Mouse (Mus musculus) frontal cortex, postnatal 10 days (tissue): Measurements from ENCODE around the gene Kdm7a.

ENCODE experiments used
- DNase-seq, 2 experiments: peaks; one replicate each; pipeline ENCODE4 v3.0.0; 2022; ENCODE audit warnings: low spot score in 2 of 2, mixed read lengths in 1 of 2

Gene Kdm7a

DNA sequence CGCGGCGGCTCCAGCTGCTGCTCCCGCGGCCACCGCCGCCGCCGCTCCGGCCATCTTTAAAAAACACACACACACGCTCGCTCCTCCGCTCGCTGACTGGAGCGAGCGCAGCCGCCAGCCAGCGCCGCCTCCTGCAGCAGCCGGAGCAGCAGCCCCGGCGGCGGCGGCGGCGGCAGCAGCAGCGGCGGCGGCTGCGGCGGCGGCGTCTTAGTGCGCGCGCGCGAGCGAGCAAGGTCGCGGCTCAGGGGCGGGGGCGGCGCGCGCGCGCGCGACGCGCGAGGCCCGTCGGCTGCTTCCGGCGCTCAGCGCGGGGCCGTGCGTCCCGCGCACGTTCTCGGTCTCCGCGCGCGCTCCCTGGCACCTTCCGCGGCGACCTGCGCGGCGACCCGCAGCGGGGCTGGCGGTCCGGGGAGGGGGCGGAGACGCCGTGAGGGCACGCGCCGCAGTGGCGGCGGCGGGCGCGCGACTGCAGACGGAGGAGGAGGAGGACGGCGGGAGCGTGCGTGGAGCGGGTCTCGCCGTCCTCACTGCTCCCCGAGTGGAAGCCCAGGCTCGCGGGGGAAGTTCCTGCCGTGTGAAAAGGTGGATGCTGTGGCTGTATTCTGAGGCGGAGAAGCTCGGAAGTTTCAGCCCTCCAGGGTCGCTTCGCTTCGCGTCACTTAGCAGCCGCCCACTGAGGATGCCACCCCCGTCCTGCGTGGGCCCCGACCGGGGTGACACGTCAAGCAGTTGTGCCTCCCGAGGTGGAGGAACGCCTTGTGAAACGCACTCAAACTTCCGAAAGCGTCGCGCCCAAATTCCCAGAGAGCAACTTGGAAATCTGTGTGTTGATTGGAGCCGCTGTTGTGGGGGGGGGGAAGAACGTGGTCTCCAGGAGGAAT is at the start of gene Kdm7a:
Gene Kdm7a, minus strand, starts transcription at position 209 of the 881 bp plus-strand sequence.
- peak; percentile 78 to 86 for DNase-seq

DNA sequence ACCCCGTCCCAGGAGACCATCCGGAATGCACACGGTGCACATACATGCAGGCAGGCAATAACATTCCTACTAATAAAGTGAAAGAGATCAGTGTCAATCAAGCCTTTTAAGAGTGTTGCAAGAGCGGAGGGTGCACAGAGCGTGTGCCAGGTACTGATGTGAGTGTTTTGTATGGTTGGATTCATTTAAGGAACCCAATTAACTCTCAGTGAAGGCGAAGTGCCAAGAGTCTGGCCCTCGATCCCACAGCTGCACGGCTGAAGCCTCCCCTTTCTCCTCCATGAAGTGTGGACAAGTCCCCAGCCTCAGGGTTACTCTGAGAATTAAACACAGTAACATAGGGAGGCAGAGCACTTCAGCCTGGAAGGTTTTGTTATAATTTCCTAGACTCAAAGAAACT is 48.7 kb upstream of the Kdm7a start:
- no peak for DNase-seq

DNA sequence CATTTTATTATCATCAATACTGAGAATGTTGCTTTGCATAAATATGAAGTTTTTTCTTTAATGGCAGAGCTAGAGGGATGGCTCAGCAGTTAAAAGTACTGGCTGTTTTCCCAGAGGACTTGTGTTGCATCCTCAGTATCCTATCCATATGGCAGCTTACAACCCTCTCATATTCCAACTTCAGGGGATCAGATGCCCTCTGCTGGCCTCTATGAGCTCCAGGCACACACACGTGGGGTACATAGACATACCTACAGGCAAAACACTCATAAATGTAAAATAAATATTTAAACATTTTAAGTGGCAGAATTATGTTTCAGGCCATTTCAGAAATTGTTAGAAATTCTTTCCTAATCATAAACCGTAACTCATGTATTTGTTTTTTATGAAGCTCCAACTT is 43.5 kb upstream of the Kdm7a start:
- no peak for DNase-seq

DNA sequence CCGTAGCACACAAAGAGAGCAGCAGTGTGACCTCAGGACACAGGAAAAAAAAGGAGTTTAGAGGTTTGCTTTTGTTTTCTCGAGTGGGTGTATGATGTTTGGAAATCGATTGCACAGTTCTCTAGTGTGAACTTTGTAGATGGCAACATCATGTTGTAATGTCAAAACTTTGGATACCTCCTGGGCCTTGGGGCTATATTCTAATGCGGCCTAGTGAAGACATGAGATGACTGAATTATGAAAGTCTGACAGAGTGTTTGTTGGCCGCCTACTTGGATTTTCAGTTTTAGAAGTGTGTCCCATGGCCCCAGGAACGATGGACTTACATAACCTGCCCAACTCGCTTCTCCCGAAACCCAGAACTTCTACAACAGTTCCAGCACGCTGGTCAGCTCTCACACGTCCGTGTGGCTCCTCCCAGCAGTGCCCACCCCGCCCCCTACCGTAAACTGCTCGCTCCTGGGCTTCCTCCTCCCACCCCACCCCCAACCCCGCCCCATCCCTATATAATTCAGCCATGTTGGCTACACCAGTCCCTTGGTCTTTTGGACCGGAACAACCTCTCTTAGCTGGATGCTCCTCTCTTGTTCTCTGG is 42.7 kb upstream of the Kdm7a start:
- DNase-seq: no peak

DNA sequence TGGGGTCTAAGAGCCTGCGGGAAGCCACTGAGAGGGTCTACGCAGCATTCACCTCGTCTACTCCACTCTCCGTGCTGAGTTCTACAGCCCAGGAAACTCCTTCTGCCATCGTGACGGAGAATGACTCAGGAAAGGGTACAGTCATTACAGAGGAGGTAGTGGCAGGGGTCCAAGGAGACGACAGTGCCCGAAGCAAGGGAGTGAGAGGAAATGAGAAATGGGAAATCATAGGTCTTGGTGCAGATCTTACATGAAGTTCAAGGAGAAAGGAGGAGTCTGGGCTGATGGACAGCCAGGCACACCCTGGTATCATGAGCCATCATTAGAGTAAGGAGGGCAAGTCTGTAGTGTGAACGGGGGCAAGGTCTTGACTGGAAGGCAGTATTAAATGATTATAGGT is 37.5 kb upstream of the Kdm7a start:
- no peak for DNase-seq

DNA sequence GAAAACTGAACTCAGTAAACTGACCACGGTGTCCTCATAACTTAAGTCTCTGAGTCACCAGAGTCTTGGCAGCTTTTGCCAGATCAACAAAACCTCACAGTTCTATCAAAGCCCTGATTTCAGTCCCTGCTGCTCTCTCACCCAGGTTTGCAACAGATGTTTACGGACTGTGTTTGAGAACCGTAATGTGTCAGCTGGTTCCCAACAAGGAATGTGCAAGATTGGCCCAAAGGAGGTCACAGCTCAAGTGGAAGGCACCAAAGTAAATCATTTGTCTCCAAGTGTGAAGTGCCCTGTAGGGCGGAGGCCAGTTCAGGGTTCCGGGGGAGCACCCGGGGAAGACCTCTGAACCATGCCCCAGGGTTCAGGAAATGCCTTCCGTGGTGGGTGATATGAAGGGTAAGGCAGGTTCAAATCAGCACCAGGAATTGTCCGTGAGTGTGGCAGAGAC is 36.9 kb upstream of the Kdm7a start:
- no peak for DNase-seq

DNA sequence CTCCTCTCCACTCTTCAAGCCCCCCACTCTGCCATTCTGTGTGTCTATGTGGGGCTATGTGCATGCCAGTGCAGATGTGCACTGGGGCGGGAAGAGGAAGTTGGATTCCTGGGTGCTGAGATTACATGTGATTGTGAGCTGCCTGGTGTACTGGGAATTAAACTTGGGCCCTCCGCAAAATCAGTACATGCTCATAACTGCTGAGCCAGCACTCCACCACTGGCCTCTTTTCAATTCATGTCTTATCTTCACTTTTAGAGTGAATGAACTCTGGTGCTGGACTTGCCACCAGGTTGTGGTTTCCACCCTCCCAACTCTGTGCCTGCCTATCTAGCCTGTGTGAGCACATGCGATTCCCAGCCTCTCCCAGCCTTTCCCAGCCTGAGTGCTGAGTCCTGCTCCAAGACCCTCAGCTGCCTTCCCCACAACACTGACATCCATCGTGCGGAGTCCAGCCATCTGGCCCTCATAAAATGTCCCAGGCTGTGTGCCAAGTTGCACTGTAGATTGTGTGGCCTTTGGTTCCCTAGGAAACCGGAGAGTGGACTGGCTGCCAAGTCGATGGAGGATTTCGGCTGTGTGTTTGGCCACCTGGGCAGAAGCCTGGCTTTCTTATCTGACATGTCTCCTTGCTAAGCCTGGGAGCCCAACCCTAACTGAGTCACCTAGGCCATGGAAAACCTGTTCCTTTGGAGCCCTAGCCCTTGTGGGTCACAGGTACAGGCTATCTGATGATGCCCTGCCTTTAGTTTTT is 36.3 kb upstream of the Kdm7a start:
- peak; percentile 54 to 60 for DNase-seq

DNA sequence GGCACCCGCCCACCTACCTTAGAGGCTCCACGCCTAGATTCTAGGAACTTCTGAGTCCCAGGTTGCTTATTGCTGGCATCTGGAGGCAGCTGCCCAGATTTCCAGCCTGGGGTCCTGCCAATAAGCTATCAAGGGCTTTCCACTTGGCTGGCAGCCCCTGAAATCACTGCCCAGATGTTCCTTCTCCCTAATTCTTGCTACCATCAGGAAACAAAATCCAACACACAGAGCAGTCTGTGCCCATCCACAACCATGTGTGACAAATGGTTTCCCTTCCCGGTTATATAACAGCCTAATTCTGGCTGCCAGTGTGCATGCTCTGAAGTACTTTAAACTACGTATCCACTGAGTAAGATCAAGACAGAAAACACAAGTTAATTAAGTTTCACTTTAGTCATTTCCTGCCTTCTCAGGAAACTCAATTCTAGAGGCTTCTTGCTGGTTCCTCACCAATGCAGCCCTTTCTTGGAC is 34.9 kb upstream of the Kdm7a start:
- no peak for DNase-seq

DNA sequence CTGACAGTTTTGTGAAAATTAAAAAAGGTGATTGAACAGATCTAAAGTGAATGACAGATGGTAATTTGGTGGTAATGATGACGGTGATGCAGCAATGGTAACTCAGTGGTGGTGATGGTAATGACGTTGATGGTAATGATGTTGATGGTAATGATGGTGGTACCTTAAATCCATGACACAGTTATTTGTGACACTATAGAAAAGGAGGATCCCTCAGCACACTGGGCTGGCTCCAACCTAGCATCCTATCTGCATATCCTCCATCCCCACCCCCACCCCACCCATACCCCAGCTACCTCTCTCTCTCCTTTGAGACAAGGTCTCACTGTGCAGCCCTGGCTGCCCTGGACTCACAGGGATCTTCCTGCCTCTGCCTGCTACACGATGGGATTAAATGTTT is 34.4 kb upstream of the Kdm7a start:
- no peak for DNase-seq

DNA sequence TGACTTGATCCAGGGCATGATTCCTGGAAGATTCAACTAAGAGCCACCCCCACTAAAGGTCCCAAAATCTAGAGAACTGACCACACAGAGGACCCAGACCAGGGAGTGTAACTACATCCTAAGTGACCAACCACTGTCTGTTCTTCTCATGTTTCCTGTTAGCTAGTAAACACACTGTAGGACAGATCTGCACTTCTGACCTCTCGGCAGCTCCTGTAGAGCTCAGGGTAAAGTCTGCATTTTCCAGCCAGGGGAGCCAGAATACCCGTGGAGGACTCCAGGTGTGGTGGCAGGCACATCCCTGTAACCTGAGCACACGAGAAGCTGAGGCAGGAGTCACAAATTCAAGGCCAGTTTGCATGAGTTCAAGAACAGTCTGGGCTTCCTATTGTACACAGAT is 31.3 kb upstream of the Kdm7a start:
- no peak for DNase-seq

DNA sequence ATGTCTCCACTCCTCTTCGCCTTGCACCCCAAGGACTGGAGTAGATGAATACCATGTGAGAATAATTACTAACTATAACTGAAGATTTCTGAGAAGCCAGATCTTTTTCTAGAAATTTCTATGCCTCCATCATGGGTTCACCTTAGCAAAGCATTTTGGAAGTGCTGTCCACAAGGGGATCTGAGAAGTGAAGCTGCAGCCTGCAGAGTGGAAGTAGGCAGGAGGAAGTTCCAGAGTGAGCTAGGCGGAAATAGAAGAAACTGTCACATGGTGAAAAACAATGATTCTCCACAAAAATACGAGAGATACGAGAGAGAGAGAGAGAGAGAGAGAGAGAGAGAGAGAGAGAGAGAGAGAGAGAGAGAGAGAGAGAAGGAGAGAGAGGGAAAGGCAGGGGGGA is 26.0 kb upstream of the Kdm7a start:
- no peak for DNase-seq

DNA sequence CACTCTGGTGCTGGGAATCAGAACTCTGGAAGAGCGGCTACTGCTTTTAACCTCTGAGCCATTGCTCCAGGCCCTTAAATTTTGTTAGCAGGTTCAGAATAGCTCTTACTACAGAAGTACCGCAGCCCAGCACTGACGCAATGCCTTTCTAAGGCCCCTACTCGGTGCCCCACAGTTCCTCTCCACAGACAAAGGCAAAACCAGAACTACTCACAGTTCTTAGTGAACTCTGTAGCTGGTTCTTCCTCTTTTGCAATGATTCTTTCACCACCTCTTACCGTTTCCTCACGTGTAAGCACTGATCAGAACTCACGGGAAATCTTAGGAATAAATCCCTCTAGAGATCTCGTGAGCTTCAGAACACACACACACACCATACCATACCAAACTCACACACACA is 24.1 kb upstream of the Kdm7a start:
- no peak for DNase-seq

DNA sequence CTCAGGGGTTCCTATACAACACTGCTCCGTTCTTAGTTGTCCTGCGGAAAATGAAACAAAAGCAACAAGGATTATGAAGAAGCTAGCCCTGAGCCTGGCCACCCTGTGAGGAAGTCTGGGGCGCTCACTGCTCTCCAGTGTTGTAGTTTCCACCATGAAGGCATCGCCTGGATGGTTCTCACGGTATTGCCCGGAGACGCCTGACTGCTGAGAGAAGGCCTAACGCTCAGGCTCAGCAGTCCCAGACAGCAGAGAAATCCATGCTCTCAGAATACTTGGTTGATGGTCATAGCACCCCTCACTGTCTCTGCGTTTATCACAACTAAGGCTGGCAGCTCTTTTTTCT is 20.0 kb upstream of the Kdm7a start:
- DNase-seq: no peak

DNA sequence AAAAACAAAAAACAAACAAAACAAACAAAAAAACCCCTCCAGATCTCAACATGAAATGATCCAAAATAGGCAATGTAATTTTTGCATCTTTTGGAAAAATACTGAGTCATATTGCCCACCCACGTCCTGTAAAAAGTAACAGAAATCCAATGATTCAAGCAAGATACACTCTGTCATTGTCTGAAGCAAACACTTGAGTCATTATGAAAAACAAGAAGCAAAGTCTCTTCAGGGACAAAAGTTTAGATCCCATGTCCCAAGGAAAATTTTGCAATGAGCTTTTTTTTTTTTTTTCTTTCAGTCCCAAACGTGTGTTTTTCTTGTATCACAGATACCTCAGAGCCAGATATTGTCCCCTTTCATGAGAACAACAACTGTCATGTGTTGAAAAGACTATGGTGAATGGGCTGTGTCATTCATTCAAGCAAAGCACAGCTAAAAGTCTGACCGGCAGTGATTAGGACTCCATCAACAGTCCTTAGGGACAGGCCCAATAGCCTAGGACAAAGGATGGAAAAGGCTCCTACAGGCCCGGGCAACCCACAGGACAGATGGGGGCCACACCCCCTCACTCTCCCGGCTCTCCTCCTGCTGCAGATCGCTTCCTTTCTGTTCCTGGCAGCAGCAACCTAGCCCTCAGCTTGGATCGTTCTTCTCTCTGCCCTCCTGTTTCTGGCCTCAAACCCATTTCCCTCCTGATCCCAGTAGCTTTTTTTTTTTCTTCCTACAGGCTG is 19.5 kb upstream of the Kdm7a start:
- no peak for DNase-seq

DNA sequence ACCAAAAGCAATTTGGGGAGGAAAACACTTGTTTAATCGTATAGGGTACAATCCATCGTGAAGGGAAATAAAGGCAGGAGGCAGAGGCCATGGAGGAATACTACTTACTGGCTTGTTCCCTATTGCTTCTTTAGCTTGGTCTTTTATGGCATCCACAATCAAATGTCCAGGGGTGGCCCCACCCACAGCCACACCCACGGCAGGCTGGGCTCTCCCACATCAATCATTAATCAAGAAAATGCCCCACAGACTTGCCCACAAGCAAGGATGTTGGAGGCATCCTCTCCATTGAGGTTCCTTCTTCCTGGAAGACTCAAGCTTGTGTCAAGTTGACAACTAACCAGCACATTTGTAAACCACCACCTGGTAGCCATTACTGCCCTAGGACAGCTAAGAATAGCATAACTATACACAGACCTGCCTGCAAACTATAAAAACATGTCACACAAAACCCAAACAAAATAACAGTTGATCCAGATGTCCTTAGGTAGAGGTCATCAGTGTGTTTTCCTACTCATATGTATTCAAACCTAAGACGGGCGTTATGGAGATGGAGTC is 16.8 kb upstream of the Kdm7a start:
- no peak for DNase-seq

DNA sequence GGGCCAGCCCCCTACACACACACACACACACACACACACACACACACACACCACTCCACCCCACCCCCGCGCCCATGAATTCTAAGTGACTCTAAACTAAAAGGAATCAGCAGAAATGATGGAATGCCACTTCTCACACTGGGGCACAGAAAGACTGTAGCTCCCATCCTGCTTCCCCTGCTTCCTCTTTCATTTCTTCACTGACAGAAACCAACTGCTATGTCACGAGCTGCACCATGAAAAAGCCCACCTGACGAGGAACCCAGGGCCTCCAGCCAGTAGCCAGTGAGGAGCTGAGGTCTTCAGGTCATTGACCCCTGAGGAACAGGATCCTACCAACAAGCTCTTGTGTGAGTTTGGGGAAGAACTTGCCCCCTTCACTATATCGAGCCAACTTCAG is 15.9 kb upstream of the Kdm7a start:
- DNase-seq: no peak

DNA sequence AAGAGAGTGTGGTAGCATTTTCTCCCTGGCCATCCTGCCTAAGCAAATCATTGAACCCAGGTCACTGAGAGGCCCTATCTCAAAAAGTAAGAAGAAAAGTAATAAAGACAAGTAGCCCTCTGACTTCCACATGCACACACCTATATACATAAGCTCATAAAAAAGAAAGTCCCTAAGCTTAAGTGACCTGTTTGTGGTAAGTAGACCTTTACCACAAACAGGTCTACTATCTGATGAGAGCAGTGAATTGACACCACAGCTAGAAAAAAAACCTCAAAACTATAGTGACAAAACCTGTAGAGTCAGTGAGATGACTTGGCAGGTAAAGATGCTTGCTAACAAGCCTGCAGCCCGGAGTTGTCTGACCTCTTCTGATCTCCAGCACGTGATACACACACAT is 11.4 kb upstream of the Kdm7a start:
- DNase-seq: no peak

DNA sequence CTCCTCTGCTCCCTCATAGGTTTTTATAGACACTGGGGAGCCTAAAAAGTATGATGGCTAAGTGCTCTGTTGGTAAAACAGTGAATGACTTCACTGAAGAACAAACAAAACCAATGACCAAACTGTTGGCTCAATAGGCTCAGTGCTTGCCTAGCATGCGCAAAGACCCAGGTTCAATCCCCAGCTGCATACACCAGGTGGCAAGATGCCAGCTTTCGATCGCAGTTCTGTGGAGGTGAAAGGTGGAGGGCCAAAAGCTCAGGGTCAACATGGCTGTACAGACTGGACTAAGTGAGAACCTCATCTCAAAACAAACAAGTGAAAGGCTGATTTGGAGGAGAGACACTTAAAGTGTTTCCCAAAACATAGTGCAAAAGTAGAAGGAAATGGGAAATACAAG is 10.5 kb upstream of the Kdm7a start:
- DNase-seq: no peak

DNA sequence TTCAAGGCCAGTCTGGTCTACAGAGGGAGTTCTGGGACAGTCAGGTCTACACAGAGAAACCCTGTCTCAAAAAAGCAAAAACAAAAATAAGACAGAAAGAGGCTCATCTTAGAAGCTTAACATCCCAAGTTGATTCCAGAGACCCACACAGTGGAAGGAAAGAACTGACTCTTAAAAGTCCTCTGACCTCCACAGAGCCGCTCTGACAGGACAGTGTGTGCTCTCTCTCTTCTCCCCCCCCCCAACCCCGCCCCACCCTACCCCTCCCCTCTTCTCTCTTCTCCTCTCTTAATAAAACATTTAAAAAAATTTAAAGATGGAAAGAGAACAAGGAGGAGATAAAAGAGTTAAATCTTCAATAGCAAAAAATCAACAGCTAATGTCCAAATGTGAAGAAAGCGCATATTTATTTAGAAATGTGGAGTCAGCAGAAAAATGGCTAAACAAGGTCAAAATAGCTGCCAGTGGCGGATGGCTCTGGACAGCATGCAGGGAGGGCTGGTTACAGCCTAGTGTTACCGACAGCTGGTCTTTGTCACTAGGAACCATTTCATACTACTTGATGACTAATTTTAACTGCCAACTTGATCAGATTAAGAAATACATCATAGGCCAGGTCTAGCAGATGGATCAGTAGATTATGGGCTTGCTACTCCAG is 8.5 kb upstream of the Kdm7a start:
- DNase-seq: no peak

DNA sequence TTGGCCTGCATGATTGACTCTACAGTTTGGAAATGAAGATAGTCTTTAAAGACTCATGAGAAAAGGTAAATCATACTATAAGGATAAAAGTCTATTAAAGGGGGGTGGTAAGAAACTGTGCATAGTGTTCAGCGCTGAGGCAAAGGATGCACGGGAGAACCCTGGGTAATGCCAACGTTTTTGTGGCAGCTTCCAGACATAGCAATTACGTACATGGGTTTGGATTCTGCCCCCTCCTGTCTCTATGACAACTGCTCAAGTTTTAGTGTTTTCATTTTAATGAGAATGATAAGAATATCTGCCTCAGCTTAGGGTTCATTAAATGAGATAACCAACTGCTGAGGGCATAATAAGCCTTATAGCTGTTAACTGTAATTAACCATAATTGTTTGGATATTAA is 3.1 kb upstream of the Kdm7a start:
- no peak for DNase-seq

DNA sequence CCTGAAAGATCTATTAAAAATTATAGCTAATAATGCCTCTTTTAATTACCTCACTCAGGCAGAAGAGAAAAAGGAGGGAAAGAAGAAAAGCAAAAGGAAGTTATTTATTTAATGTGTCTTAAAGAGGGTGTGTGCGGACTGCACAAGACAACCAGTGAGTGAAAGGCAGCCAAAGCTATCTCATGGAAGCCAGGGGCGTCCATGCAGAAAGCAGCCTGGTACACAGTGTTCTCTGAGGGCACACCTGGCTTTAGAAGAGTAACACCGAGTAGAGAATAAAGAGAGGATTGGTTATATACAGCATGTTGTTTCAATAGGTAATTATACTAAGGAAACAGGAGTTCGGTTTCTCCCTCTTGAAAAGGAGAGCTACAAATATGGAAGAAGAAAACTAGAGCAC is 1.6 kb upstream of the Kdm7a start:
- no peak for DNase-seq
